Mouse (Mus musculus): ENCODE data around the gene Slc39a2. TPM values are rescaled to one million over a fixed set of nuclear protein-coding genes. Genes with fewer than 3 reads are reported as not detected.
"Not testable (repeated sequence)": the region's sequence is repeated elsewhere in the genome, so short reads cannot be mapped to it uniquely, and the experiment has no call there.

The Slc39a2 gene
- polyA plus RNA-seq, 1 experiment, result 0.61 TPM

GRCm38 (mm10) chr14:51922910-51923309 is 30.2 kb downstream of the Slc39a2 start:
- H3K27ac ChIP-seq (ENCODE audit: insufficient read depth, low read depth, low read length), result no peak overlapping the region
- no peaks in the 10 kb centered on the region for H3K36me3 ChIP-seq (ENCODE audit: control insufficient read depth, insufficient read depth, low read length)
- 94% methylated on average over 2 of the region's 2 CpGs for WGBS
- H3K4me1 ChIP-seq (ENCODE audit: control insufficient read depth, insufficient read depth, insufficient read length, low read length), result no peaks in the 10 kb centered on the region
- TF ChIP-seq POLR2A (IDR thresholded peaks at IDR 0.05; ENCODE audit: low read depth, low read length) (no peak), CTCF (IDR thresholded peaks at IDR 0.05; ENCODE audit: extremely low read depth, insufficient read length, insufficient replicate concordance, low read depth, low read length) (no peak)
- no peak overlapping the region for H3K4me3 ChIP-seq (ENCODE audit: low read depth, low read length)
- H3K27me3 ChIP-seq (ENCODE audit: control insufficient read depth, insufficient read depth, low read length), result no peaks in the 10 kb centered on the region; the same call in 1 of the 2 replicates

- Histone ChIP-seq H3K27ac (ENCODE audit: insufficient read depth, low read depth, low read length) (no peak overlapping the region), H3K36me3 (ENCODE audit: control insufficient read depth, insufficient read depth, low read length) (no peaks in the 10 kb centered on the region), H3K4me1 (ENCODE audit: control insufficient read depth, insufficient read depth, insufficient read length, low read length) (no peaks in the 10 kb centered on the region), H3K4me3 (ENCODE audit: low read depth, low read length) (no peak overlapping the region), H3K27me3 (ENCODE audit: control insufficient read depth, insufficient read depth, low read length) (no peaks in the 10 kb centered on the region; the same call in 1 of the 2 replicates)
- 86% methylated on average over 4 of the region's 4 CpGs for WGBS
- TF ChIP-seq POLR2A (IDR thresholded peaks at IDR 0.05; ENCODE audit: low read depth, low read length) (no peak), CTCF (IDR thresholded peaks at IDR 0.05; ENCODE audit: extremely low read depth, insufficient read length, insufficient replicate concordance, low read depth, low read length) (no peak)
These were observed 30.8 kb downstream of the Slc39a2 start for GRCm38 (mm10) chr14:51923492-51923891.

- 96% methylated on average over 11 of the region's 11 CpGs for WGBS
- H3K36me3 ChIP-seq (ENCODE audit: control insufficient read depth, insufficient read depth, low read length); H3K4me1 ChIP-seq (ENCODE audit: control insufficient read depth, insufficient read depth, insufficient read length, low read length); H3K27ac ChIP-seq (ENCODE audit: insufficient read depth, low read depth, low read length); H3K4me3 ChIP-seq (ENCODE audit: low read depth, low read length); H3K27me3 ChIP-seq (ENCODE audit: control insufficient read depth, insufficient read depth, low read length): not testable (repeated sequence)
These were observed 34.2 kb downstream of the Slc39a2 start for GRCm38 (mm10) chr14:51926930-51927329.

- Histone ChIP-seq H3K27ac (ENCODE audit: insufficient read depth, low read depth, low read length) (peak overlapping the region; percentile 50; the same call in 1 of the 2 replicates), H3K4me3 (ENCODE audit: low read depth, low read length) (0 out of 2 replicates have a peak overlapping the region, but pooled peaks have one; percentile 7)
These were observed 36.7 kb downstream of the Slc39a2 start for GRCm38 (mm10) chr14:51929309-51929943.

GRCm38 (mm10) chr14:51929968-51930367 is 37.3 kb downstream of the Slc39a2 start:
- Histone ChIP-seq H3K27ac (ENCODE audit: insufficient read depth, low read depth, low read length) (peak overlapping the region; percentile 50; the same call in 1 of the 2 replicates), H3K36me3 (ENCODE audit: control insufficient read depth, insufficient read depth, low read length) (no peaks in the 10 kb centered on the region), H3K4me1 (ENCODE audit: control insufficient read depth, insufficient read depth, insufficient read length, low read length) (peaks cover 7% of the 10 kb centered on the region; the same call in 1 of the 2 replicates), H3K27me3 (ENCODE audit: control insufficient read depth, insufficient read depth, low read length) (no peaks in the 10 kb centered on the region), H3K4me3 (ENCODE audit: low read depth, low read length) (0 out of 2 replicates have a peak overlapping the region, but pooled peaks have one; percentile 7)
- TF ChIP-seq CTCF (IDR thresholded peaks at IDR 0.05; ENCODE audit: extremely low read depth, insufficient read length, insufficient replicate concordance, low read depth, low read length) (no peak), POLR2A (IDR thresholded peaks at IDR 0.05; ENCODE audit: low read depth, low read length) (no peak)
- 68% methylated on average over 9 of the region's 9 CpGs for WGBS

More at GRCm38 (mm10) chr14:51929309-51929943, 36.7 kb downstream of the Slc39a2 start:
- Histone ChIP-seq H3K36me3 (ENCODE audit: control insufficient read depth, insufficient read depth, low read length) (no peaks in the 10 kb centered on the region), H3K27me3 (ENCODE audit: control insufficient read depth, insufficient read depth, low read length) (no peaks in the 10 kb centered on the region), H3K4me1 (ENCODE audit: control insufficient read depth, insufficient read depth, insufficient read length, low read length) (peaks cover 7% of the 10 kb centered on the region; the same call in 1 of the 2 replicates)
- 76% methylated on average over 8 of the region's 8 CpGs for WGBS
- no peak for TF ChIP-seq CTCF (IDR thresholded peaks at IDR 0.05; ENCODE audit: extremely low read depth, insufficient read length, insufficient replicate concordance, low read depth, low read length)
- no peak for TF ChIP-seq POLR2A (IDR thresholded peaks at IDR 0.05; ENCODE audit: low read depth, low read length)

GRCm38 (mm10) chr14:51930824-51931223 is 38.1 kb downstream of the Slc39a2 start:
- Histone ChIP-seq H3K27me3 (ENCODE audit: control insufficient read depth, insufficient read depth, low read length) (no peaks in the 10 kb centered on the region), H3K27ac (ENCODE audit: insufficient read depth, low read depth, low read length) (no peak overlapping the region), H3K4me1 (ENCODE audit: control insufficient read depth, insufficient read depth, insufficient read length, low read length) (peaks cover 7% of the 10 kb centered on the region; the same call in 1 of the 2 replicates), H3K36me3 (ENCODE audit: control insufficient read depth, insufficient read depth, low read length) (no peaks in the 10 kb centered on the region), H3K4me3 (ENCODE audit: low read depth, low read length) (no peak overlapping the region)
- TF ChIP-seq CTCF (IDR thresholded peaks at IDR 0.05; ENCODE audit: extremely low read depth, insufficient read length, insufficient replicate concordance, low read depth, low read length) (peak; percentile 61; the same call in 1 of the 2 replicates), POLR2A (IDR thresholded peaks at IDR 0.05; ENCODE audit: low read depth, low read length) (no peak)
- 30% methylated on average over 5 of the region's 5 CpGs for WGBS

GRCm38 (mm10) chr14:51932092-51933020 is 39.7 kb downstream of the Slc39a2 start:
- WGBS, result 20% methylated on average over 10 of the region's 10 CpGs
- Histone ChIP-seq H3K4me1 (ENCODE audit: control insufficient read depth, insufficient read depth, insufficient read length, low read length) (peaks cover 7% of the 10 kb centered on the region; the same call in 1 of the 2 replicates), H3K27ac (ENCODE audit: insufficient read depth, low read depth, low read length) (peak overlapping the region; percentile 46), H3K36me3 (ENCODE audit: control insufficient read depth, insufficient read depth, low read length) (no peaks in the 10 kb centered on the region), H3K27me3 (ENCODE audit: control insufficient read depth, insufficient read depth, low read length) (no peaks in the 10 kb centered on the region), H3K4me3 (ENCODE audit: low read depth, low read length) (no peak overlapping the region)
- TF ChIP-seq POLR2A (IDR thresholded peaks at IDR 0.05; ENCODE audit: low read depth, low read length), result no peak
- TF ChIP-seq CTCF (IDR thresholded peaks at IDR 0.05; ENCODE audit: extremely low read depth, insufficient read length, insufficient replicate concordance, low read depth, low read length), result no peak
